Mouse (Mus musculus): ENCODE measurements around the gene Kdelc1. TPM values are rescaled to one million over a fixed set of nuclear protein-coding genes. Genes with fewer than 3 reads are reported as not detected.

Kdelc1 gene
- total and polyA plus RNA-seq, 3 experiments, result 14.9 to 20.3 (median 18.1) TPM

GRCm38 (mm10) chr1:44129929-44130581 lies 11.4 kb upstream of the Kdelc1 start:
- no peak overlapping the region for H3K9ac ChIP-seq (ENCODE audit: low read depth, low read length)
- no peak overlapping the region for H3K4me3 ChIP-seq
- no peaks in the 10 kb centered on the region for H3K79me2 ChIP-seq (replicated peaks; ENCODE audit: control insufficient read depth, insufficient read depth, low read length)
- H3K27ac ChIP-seq, result no peak overlapping the region
- 69% methylated on average over 4 of the region's 4 CpGs for WGBS
- no peaks in the 10 kb centered on the region for H3K27me3 ChIP-seq (ENCODE audit: control insufficient read depth, insufficient read depth, low read length)
- no peaks in the 10 kb centered on the region for H3K4me1 ChIP-seq (ENCODE audit: control insufficient read depth, insufficient read depth, low read length)
- DNase-seq, result no peak
- peaks cover 4% of the 10 kb centered on the region; the same call in 1 of the 2 replicates for H3K36me3 ChIP-seq (ENCODE audit: control insufficient read depth, insufficient read depth, low read length)
- intact Hi-C loops (cut with DNase I), result no loop called here
- TF ChIP-seq CTCF (IDR thresholded peaks at IDR 0.05), result no peak
- no peak for TF ChIP-seq POLR2A (IDR thresholded peaks at IDR 0.05; ENCODE audit: insufficient read depth, low read depth, low read length)
- no peak for TF ChIP-seq EP300 (IDR thresholded peaks at IDR 0.05; ENCODE audit: insufficient read depth, low read depth, low read length)

GRCm38 (mm10) chr1:44125590-44125989 lies 7.0 kb upstream of the Kdelc1 start:
- intact Hi-C loops (cut with DNase I), result no loop called here
- no peak overlapping the region for H3K27ac ChIP-seq
- H3K4me3 ChIP-seq, result no peak overlapping the region
- TF ChIP-seq POLR2A (IDR thresholded peaks at IDR 0.05; ENCODE audit: insufficient read depth, low read depth, low read length) (no peak), CTCF (IDR thresholded peaks at IDR 0.05) (no peak), EP300 (IDR thresholded peaks at IDR 0.05; ENCODE audit: insufficient read depth, low read depth, low read length) (no peak)
- DNase-seq, result no peak
- H3K9ac ChIP-seq (ENCODE audit: low read depth, low read length), result no peak overlapping the region
- no peaks in the 10 kb centered on the region for H3K79me2 ChIP-seq (replicated peaks; ENCODE audit: control insufficient read depth, insufficient read depth, low read length)
- no peaks in the 10 kb centered on the region for H3K27me3 ChIP-seq (ENCODE audit: control insufficient read depth, insufficient read depth, low read length)
- H3K4me1 ChIP-seq (ENCODE audit: control insufficient read depth, insufficient read depth, low read length), result no peaks in the 10 kb centered on the region
- WGBS, result 92% methylated on average over 4 of the region's 4 CpGs
- H3K36me3 ChIP-seq (ENCODE audit: control insufficient read depth, insufficient read depth, low read length), result peaks cover 4% of the 10 kb centered on the region; the same call in 1 of the 2 replicates

- DNase-seq, result no peak
- TF ChIP-seq POLR2A (IDR thresholded peaks at IDR 0.05; ENCODE audit: insufficient read depth, low read depth, low read length) (no peak), CTCF (IDR thresholded peaks at IDR 0.05) (no peak), EP300 (IDR thresholded peaks at IDR 0.05; ENCODE audit: insufficient read depth, low read depth, low read length) (no peak)
- Histone ChIP-seq H3K27ac (no peak overlapping the region), H3K79me2 (replicated peaks; ENCODE audit: control insufficient read depth, insufficient read depth, low read length) (no peaks in the 10 kb centered on the region), H3K4me1 (ENCODE audit: control insufficient read depth, insufficient read depth, low read length) (no peaks in the 10 kb centered on the region), H3K27me3 (ENCODE audit: control insufficient read depth, insufficient read depth, low read length) (no peaks in the 10 kb centered on the region), H3K36me3 (ENCODE audit: control insufficient read depth, insufficient read depth, low read length) (no peaks in the 10 kb centered on the region; the same call in none of the 2 replicates), H3K9ac (ENCODE audit: low read depth, low read length) (no peak overlapping the region), H3K4me3 (no peak overlapping the region)
- intact Hi-C loops (cut with DNase I), result no loop called here
- 65% methylated on average over 3 of the region's 3 CpGs for WGBS
Observed at GRCm38 (mm10) chr1:44122256-44122655, 3.6 kb upstream of the Kdelc1 start.

GRCm38 (mm10) chr1:44120074-44120406 lies 1.4 kb upstream of the Kdelc1 start:
- Histone ChIP-seq H3K27ac (peak overlapping the region; percentile 93), H3K4me3 (peak overlapping the region; percentile 79), H3K36me3 (ENCODE audit: control insufficient read depth, insufficient read depth, low read length) (no peaks in the 10 kb centered on the region; the same call in 1 of the 2 replicates), H3K4me1 (ENCODE audit: control insufficient read depth, insufficient read depth, low read length) (no peaks in the 10 kb centered on the region), H3K27me3 (ENCODE audit: control insufficient read depth, insufficient read depth, low read length) (no peaks in the 10 kb centered on the region), H3K9ac (ENCODE audit: low read depth, low read length) (peak overlapping the region; percentile 80), H3K79me2 (replicated peaks; ENCODE audit: control insufficient read depth, insufficient read depth, low read length) (no peaks in the 10 kb centered on the region)
- DNase-seq, result no peak
- intact Hi-C loops (cut with DNase I), result loop anchor here (1.0 to 2.0 kb wide), 2 partner anchors 18 to 27 kb away; partner anchors contain the start of genes Ercc5 and Tex30
- 14% methylated on average over 6 of the region's 6 CpGs for WGBS
- TF ChIP-seq POLR2A (IDR thresholded peaks at IDR 0.05; ENCODE audit: insufficient read depth, low read depth, low read length) (no peak), CTCF (IDR thresholded peaks at IDR 0.05) (no peak), EP300 (IDR thresholded peaks at IDR 0.05; ENCODE audit: insufficient read depth, low read depth, low read length) (no peak)

GRCm38 (mm10) chr1:44119201-44120073 lies 829 bp upstream of the Kdelc1 start:
- Histone ChIP-seq H3K79me2 (replicated peaks; ENCODE audit: control insufficient read depth, insufficient read depth, low read length) (no peaks in the 10 kb centered on the region), H3K4me3 (peak overlapping the region; percentile 79), H3K27ac (peak overlapping the region; percentile 93), H3K36me3 (ENCODE audit: control insufficient read depth, insufficient read depth, low read length) (no peaks in the 10 kb centered on the region; the same call in 1 of the 2 replicates), H3K4me1 (ENCODE audit: control insufficient read depth, insufficient read depth, low read length) (no peaks in the 10 kb centered on the region), H3K27me3 (ENCODE audit: control insufficient read depth, insufficient read depth, low read length) (no peaks in the 10 kb centered on the region), H3K9ac (ENCODE audit: low read depth, low read length) (peak overlapping the region; percentile 80)
- under 1% methylated on average over 43 of the region's 43 CpGs for WGBS
- intact Hi-C loops (cut with DNase I), result loop anchor here (1.0 to 2.0 kb wide), 2 partner anchors 17 to 27 kb away; partner anchors contain the start of genes Ercc5 and Tex30
- TF ChIP-seq POLR2A (IDR thresholded peaks at IDR 0.05; ENCODE audit: insufficient read depth, low read depth, low read length) (peak; percentile 67), CTCF (IDR thresholded peaks at IDR 0.05) (peak; percentile 72), EP300 (IDR thresholded peaks at IDR 0.05; ENCODE audit: insufficient read depth, low read depth, low read length) (0 out of 2 replicates have a peak, but pooled peaks have one; percentile 17)
- peak; percentile 86 to 87 for DNase-seq

All from heart, adult 2 months (tissue).